Mouse (Mus musculus): ENCODE measurements around the gene Cfdp1. TPM values are rescaled to one million over a fixed set of nuclear protein-coding genes. Genes with fewer than 3 reads are reported as not detected.
"Not testable (repeated sequence)": the region's sequence is repeated elsewhere in the genome, so short reads cannot be mapped to it uniquely, and the experiment has no call there.

Cfdp1 gene
- total RNA-seq, 2 experiments from 2014 or later: 18.1 to 21.4 TPM

- DNase-seq: no peak
Measured at GRCm38 (mm10) chr8:111863280-111863679, 9.2 kb upstream of the Cfdp1 start.

- no peak for DNase-seq
Measured at GRCm38 (mm10) chr8:111855977-111856376, 1.9 kb upstream of the Cfdp1 start.

DNA sequence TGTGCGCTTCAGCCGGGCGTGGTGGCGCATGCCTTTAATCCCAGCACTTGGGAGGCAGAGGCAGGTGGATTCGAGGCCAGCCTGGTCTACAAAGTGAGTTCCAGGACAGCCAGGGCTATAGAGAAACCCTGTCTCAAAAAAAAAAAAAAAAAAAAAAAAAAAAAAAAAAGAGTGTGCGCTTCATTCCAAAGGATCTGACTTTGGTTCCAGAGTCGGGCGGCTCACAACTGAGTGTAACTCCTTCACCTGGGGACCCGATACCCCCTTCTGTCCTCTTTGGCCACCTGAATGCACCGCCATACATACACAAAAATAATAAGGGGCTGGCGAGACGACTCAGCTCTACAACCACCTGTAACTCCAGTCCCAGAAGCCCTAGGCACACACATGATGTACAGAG is 872 bp downstream of the Cfdp1 start:
- not testable (repeated sequence) for DNase-seq

DNA sequence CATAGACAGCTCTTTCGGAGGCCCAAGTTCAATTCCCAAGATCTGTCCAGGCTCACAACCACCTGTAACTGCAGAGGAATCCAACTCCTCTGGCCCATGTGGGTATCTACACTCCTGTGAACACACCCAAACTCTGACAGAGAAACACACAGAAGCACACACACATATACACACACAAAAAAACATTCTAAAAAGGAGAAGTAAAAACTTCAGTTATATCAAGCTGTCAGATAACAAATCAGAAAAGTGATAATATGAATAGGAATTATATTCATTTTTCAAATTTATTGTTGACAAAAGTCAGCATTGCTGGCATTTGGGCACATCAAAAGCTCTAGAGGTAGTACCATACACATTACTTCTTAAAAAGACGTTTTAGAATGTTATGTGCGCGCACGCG is 7.3 kb downstream of the Cfdp1 start:
- no peak for DNase-seq

GRCm38 (mm10) chr8:111835540-111835939 is 18.6 kb downstream of the Cfdp1 start:
- DNase-seq: no peak

- no peak for DNase-seq
Measured at GRCm38 (mm10) chr8:111834011-111834410, 20.1 kb downstream of the Cfdp1 start.

- DNase-seq: no peak
Measured at GRCm38 (mm10) chr8:111832983-111833382, 21.1 kb downstream of the Cfdp1 start.

DNA sequence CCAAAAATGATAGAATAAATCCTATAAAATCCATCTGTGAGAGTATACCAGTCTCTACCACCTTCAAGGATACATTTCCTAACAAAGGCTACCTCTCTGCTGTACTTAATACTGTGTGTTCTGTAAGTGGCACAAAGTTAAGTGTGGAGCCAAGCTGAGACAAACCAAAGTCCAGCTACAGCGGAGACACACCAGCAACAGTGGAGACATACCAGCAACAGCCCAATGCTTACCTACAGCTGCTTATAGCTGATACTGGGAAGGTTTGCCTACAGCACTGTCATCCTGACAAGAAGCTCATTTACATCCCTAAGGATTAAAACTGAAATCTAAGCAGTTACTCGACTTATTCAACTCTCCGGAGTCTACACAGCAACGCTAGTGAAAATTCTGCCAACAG is 22.1 kb downstream of the Cfdp1 start:
- no peak for DNase-seq

- no peak for DNase-seq
Measured at GRCm38 (mm10) chr8:111828595-111828994, 25.5 kb downstream of the Cfdp1 start.

GRCm38 (mm10) chr8:111825219-111825618 is 28.9 kb downstream of the Cfdp1 start:
- DNase-seq: no peak

DNA sequence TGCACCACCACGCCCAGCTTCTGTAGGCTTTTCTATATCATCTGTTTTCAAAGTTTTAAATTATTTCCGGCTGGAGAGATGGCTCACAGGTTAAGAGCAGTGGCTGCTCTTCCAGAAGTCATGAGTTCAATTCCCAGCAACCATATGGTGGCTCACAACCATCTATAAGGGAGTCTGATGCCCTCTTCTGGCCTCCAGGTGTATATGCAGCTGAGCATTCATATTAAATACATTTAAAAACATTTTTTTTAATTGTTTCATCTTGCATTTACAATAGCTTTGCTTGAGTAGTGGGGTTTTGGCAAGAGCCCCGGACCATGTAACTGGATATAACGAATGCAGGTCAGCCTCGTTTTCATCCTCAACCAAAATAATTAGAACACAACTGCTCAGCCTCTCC is 29.8 kb downstream of the Cfdp1 start:
- DNase-seq: no peak

DNA sequence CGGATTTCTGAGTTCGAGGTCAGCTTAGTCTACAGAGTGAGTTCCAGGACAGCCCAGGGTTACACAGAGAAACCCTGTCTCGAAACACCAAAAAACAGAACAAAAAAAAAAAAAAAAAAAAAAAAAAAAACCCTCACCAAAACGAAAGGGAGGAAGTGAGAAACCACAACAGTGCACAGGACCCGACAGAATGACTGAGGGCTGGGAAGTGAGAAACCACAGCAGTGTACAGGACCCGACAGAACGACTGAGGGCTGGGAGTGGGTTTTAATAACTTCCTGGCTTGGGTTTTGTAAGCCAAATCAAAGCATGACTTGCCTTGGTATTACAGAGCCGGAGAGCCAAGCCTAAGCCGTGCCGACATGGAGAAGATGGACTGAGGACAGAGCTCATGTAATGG is 32.9 kb downstream of the Cfdp1 start:
- no peak for DNase-seq

DNA sequence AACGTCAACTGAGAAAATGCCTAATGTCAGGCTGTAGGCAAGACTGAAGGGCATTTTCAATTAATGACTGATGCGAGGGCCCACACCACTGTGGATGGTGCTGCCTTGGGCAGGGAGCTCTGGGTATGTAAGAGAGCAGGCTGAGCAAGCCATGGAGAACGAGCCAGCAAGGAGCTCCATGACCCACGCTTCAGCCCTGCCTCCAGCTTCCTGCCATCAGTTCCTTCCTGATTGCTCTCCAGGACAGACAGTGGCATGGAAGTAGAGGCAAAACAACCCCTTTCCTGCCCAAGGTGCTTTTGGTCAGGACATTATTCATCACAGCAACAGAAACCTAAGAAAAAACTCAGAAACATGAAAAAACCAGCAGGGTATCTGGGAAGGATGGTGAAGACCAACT is 33.4 kb downstream of the Cfdp1 start:
- DNase-seq: no peak

GRCm38 (mm10) chr8:111820018-111820417 is 34.1 kb downstream of the Cfdp1 start:
- no peak for DNase-seq

GRCm38 (mm10) chr8:111818556-111818955 is 35.5 kb downstream of the Cfdp1 start:
- no peak for DNase-seq

DNA sequence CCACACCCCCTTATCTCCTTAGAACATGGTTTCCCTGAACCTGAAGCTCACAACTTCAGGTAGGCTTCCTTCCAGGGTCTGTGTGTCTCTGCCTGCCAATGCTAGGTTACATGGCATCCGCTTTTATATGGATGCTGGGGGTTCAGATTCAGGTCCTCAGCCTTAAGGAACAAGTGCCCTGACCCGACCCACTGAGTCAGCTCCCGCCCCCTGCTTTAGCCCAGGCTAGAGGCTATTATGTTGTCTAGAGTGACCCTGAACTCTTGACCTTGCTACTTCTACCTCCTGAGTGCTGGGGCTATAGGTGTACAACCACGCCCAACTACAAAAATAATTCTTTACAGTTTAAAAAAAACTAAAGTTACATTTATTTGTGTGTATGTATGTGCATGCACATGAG is 39.0 kb downstream of the Cfdp1 start:
- DNase-seq: no peak

DNA sequence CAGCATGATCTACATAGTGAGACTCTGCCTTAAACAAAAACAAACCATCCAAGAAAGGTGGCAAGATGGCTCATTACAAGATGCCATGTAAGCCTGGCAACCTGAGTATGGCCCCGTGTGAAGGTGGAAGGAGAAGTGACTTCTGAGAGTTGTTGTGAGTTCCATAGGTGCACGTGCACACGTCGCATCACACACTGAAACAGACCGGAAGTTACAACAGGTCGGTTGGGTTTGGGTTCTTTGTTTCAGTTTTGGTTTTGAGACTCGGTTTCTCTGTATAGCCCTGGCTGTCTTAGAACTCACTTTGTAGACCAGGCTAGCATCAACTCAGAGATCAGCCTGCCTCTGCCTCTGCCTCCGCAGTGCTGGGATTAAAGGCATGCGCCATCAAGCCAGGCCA is 40.3 kb downstream of the Cfdp1 start:
- no peak for DNase-seq

DNA sequence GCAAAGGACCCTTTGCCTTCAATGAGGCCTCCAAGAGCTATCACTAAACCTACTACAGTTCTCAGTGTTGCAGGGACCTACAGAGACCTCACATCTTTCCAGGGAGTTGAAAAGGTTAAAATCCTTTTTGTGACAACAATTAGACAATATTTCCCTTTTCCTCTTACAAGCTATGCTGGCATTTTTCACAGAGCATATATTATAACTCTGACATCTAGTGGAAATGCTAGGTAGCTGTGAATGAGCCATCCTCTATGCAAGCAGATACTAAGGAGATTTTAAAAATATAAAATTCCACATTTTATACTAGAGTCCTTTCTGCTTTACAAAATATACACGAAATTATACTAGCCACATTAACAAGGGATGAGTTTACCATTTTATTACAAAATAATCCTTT is 41.3 kb downstream of the Cfdp1 start:
- no peak for DNase-seq

GRCm38 (mm10) chr8:111810656-111811336 is 43.3 kb downstream of the Cfdp1 start:
- DNase-seq: no peak

DNA sequence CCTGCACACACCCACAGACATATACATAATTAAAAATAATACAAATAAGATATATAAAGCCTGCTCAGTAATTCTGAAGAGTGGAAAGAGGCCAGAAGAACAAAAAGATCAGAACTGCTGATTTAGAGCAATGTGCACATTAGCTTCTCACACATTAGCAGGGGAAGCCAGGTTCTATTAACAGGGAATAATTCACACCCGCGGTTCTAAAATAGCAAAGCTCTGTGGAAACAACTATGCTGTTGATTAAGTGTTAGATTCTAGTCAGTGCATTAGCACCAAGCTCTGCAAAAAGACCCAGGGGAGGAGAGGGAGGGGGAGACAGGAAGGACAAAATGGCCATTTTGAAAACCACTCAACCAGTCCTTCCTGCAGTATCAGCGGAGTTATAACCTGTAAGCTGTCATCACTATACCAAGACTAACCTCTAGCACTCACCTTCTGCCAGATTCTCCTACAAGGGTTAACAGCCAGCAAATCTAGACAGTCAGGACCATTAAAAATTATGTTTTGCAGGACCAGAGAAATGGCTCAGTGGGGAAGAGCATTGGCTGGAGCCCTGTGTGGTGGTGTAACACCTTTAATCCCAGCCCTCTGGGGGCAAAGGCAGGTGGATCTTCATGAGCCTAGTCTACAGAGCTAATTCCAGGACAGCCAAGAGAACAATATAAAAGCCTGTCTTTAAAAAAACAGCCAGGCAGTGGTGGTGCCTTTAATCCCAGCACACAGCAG is 45.0 kb downstream of the Cfdp1 start:
- DNase-seq: no peak

DNA sequence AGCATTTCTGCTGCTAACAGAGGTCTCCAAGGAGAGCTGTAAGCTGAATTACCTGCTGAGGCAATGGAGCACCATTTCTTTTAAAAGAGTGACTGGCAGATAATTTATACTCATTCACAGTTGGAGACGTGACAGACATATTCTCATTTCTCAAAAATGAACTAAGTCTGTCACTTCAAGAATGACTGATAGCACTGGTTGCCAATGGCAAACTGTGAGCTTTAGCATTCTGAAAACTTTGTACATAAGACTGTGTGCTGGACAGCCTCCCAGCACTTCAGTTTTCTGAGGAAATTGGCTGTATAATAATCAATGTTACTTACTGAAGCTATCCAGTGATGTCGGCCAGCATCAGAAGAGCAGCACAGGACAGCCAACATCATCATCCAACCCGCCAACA is 46.1 kb downstream of the Cfdp1 start:
- DNase-seq: no peak

DNA sequence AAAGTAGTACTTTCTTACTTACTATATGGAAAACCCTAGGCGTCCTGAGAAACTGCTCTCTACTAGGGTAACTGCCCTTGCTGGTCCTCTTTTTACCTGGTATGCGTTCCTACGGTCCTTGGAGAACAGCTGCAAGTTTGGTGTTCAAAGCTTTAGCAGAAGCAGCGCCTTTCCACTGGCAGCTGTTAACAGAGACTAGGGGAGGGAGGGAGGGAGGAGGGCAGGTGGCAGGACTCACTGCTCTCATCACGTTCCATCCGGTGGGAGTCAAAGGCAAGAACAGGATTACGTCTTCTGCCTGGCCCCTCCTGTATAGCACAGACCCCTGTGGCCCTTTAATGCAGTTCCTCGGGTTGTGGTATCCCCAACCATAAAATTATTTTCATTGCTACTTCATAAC is 50.7 kb downstream of the Cfdp1 start:
- DNase-seq: no peak

DNA sequence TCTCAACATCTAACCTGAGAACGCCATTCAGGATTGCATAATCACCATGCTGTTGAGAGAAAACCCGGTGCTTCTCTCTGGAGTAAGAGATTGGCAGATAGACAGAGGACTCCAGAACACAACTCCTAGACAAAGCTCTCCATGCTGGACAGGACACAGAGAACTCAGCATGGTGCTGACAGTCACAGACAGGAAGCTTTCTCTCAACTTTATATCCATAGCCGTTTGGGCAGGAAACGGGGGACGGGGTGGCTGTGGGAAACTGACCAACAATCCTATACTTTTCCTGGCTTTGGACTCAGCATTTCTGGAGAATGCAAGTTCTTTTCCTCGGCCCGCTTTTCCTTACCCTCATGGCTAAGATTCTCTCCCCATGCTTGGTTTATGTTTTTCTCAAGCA is 51.8 kb downstream of the Cfdp1 start:
- DNase-seq: no peak

DNA sequence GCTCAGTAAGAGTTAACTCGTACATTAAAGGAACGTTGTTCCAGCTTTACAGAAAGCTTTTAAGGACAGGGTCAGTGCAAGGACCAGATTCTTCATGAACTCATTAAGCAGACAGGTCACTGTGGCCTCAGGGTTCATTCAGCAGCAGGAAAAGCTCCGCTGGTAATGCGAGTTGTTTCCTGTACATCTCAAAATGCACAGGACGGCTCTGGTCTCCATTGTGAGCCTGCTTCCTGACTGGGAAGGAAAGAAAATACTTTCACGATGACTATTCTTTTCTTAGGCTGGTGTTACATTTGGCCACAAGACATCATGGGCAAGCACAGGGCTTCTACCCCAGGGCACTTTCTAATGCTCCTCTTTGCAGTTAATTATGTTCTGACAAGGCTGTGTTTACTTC is 52.6 kb downstream of the Cfdp1 start:
- DNase-seq: no peak

Data from gastrocnemius, postnatal 25 days (tissue).